Mouse (Mus musculus) hindbrain, embryonic 14.5 days (tissue): ENCODE results near the gene Gjd3. TPM values are rescaled to one million over a fixed set of nuclear protein-coding genes. Genes with fewer than 3 reads are reported as not detected.
A peak's percentile ranks its signal among the peaks of the same experiment; 100 is the strongest.

Source experiments
- ATAC-seq: fragments of 200-750 bp; cut with Nextera tagmentation; 2 replicates; pipeline ENCODE4 v1.8.0; 2017; ENCODE audit warnings: moderate number of reproducible peaks, mild to moderate bottlenecking, moderate TSS enrichment, moderate library complexity; ENCODE audit not compliant: low FRiP score
- DNase-seq: peaks from one replicate; pipeline ENCODE4 v3.0.0-alpha.2; 2015; ENCODE audit warnings: low spot score
- H3K27ac ChIP-seq: fragments of 300-500 bp; sonication (generic); 2 replicates; pipeline ENCODE4 v1.5.1; 2014; ENCODE audit warnings: mild to moderate bottlenecking, moderate library complexity
- H3K27me3 ChIP-seq: fragments of 300-500 bp; sonication (generic); 2 replicates; pipeline ENCODE4 v1.6.1; 2014; ENCODE audit warnings: mild to moderate bottlenecking, low read length, mixed read lengths; ENCODE audit not compliant: control insufficient read depth, insufficient read depth
- H3K36me3 ChIP-seq: fragments of 300-500 bp; sonication (generic); replicated peaks from 2 replicates; pipeline ENCODE4 v1.6.1; 2014; ENCODE audit not compliant: control insufficient read depth, insufficient read depth
- H3K4me1 ChIP-seq: fragments of 300-500 bp; sonication (generic); replicated peaks from 2 replicates; pipeline ENCODE4 v1.6.1; 2014; ENCODE audit warnings: antibody characterized with exemption, low read length, mixed read lengths; ENCODE audit not compliant: control insufficient read depth, insufficient read depth
- H3K4me2 ChIP-seq: fragments of 300-500 bp; sonication (generic); replicated peaks from 2 replicates; pipeline ENCODE4 v1.6.1; 2014; ENCODE audit warnings: mild to moderate bottlenecking, moderate library complexity
- H3K4me3 ChIP-seq: fragments of 300-500 bp; sonication (generic); replicated peaks from 2 replicates; pipeline ENCODE4 v1.5.1; 2014; ENCODE audit warnings: mild to moderate bottlenecking, low read length
- H3K9ac ChIP-seq: fragments of 300-500 bp; sonication (generic); 2 replicates; pipeline ENCODE4 v1.6.1; 2014
- H3K9me3 ChIP-seq: fragments of 300-500 bp; sonication (generic); 2 replicates; pipeline ENCODE4 v1.6.1; 2016; ENCODE audit warnings: low read length; ENCODE audit not compliant: control insufficient read depth
- WGBS: fragments of 180-500 bp; shearing (Covaris S2); extraction: QIAGEN DNeasy Blood & Tissue Kit; methylation state at CpG from one replicate; pipeline ENCODE4 v1.1.7; 2014; 5-methylcytosine and 5-hydroxymethylcytosine counted together
- polyA plus RNA-seq: library from polyadenylated mRNA; unstranded; fragments of >200 nt; fragmentation: Nextera tagmentation; extraction: Ambion mirVana; gene quantifications from 2 replicates; pipeline ENCODE4 v1.2.1, GENCODE M21; 2014

The Gjd3 gene
- polyA plus RNA-seq, 1 experiment from 2014 or later = 1.4 TPM

GRCm38 (mm10) chr11:98966499-98967141, 16.2 kb downstream of the Gjd3 start:
- H3K27ac ChIP-seq = peak overlapping the region; percentile 90
- H3K9ac ChIP-seq = peak overlapping the region; percentile 69
- 14% methylated on average over 9 of the region's 9 CpGs for WGBS
- ATAC-seq = peak; percentile 15; the same call in 1 of the 2 replicates
- peaks cover 14% of the 10 kb centered on the region for H3K36me3 ChIP-seq
- no peak overlapping the region for H3K4me3 ChIP-seq
- peak overlapping the region; percentile 98 for H3K4me2 ChIP-seq
- H3K9me3 ChIP-seq = no peaks in the 10 kb centered on the region
- no peaks in the 10 kb centered on the region for H3K27me3 ChIP-seq
- peak; percentile 70 for DNase-seq
- H3K4me1 ChIP-seq = peaks cover 99% of the 10 kb centered on the region

- Histone ChIP-seq H3K4me2 (peak overlapping the region; percentile 98), H3K9me3 (no peaks in the 10 kb centered on the region), H3K9ac (peak overlapping the region; percentile 69), H3K36me3 (peaks cover 5% of the 10 kb centered on the region; the same call in 1 of the 2 replicates), H3K27ac (peak overlapping the region; percentile 90), H3K4me1 (peaks cover 96% of the 10 kb centered on the region), H3K27me3 (no peaks in the 10 kb centered on the region), H3K4me3 (0 out of 2 replicates have a peak overlapping the region, but pooled peaks have one; percentile 3)
- DNase-seq (no peak), ATAC-seq (no peak)
- 4% methylated on average over 11 of the region's 11 CpGs for WGBS
These were observed 17.3 kb downstream of the Gjd3 start for GRCm38 (mm10) chr11:98965416-98966077.

- no peaks in the 10 kb centered on the region for H3K27me3 ChIP-seq
- peak overlapping the region; percentile 59 for H3K4me3 ChIP-seq
- WGBS = 11% methylated on average over 15 of the region's 15 CpGs
- peak overlapping the region; percentile 98 for H3K4me2 ChIP-seq
- H3K27ac ChIP-seq = peak overlapping the region; percentile 90
- H3K4me1 ChIP-seq = peaks cover 95% of the 10 kb centered on the region
- DNase-seq (no peak), ATAC-seq (no peak)
- H3K9ac ChIP-seq = peak overlapping the region; percentile 69
- H3K36me3 ChIP-seq = no peaks in the 10 kb centered on the region
- H3K9me3 ChIP-seq = no peaks in the 10 kb centered on the region
These were observed 18.0 kb downstream of the Gjd3 start for GRCm38 (mm10) chr11:98964616-98965415.

DNA sequence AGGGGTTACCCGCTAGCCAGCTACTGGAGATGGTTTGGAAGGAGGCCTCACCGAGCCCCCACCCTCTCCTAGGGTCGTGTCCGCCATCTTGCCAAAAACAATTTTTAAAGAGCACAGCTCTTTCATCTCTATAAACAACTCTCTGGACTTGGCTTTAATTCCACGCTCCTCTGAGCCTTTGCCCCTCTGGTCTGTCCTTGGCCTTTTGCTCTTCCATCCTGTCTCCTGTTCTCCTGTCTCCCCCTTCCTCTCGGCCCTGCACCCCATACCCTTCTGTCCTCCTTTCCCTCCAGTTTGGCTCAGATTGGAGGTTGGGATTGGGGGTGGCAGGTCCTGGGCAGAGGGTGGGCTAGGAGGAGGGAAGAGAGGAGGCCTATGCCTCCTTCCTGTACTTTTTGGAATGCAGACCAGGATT, 18.6 kb downstream of the Gjd3 start:
- H3K27ac ChIP-seq = peak overlapping the region; percentile 90
- H3K4me2 ChIP-seq = peak overlapping the region; percentile 98
- no peaks in the 10 kb centered on the region for H3K36me3 ChIP-seq
- H3K4me1 ChIP-seq = peaks cover 94% of the 10 kb centered on the region
- no peaks in the 10 kb centered on the region for H3K9me3 ChIP-seq
- no peaks in the 10 kb centered on the region for H3K27me3 ChIP-seq
- H3K9ac ChIP-seq = peak overlapping the region; percentile 69; the same call in 1 of the 2 replicates
- 14% methylated on average over 6 of the region's 6 CpGs for WGBS
- DNase-seq = no peak
- no peak for ATAC-seq
- H3K4me3 ChIP-seq = peak overlapping the region; percentile 59

DNA sequence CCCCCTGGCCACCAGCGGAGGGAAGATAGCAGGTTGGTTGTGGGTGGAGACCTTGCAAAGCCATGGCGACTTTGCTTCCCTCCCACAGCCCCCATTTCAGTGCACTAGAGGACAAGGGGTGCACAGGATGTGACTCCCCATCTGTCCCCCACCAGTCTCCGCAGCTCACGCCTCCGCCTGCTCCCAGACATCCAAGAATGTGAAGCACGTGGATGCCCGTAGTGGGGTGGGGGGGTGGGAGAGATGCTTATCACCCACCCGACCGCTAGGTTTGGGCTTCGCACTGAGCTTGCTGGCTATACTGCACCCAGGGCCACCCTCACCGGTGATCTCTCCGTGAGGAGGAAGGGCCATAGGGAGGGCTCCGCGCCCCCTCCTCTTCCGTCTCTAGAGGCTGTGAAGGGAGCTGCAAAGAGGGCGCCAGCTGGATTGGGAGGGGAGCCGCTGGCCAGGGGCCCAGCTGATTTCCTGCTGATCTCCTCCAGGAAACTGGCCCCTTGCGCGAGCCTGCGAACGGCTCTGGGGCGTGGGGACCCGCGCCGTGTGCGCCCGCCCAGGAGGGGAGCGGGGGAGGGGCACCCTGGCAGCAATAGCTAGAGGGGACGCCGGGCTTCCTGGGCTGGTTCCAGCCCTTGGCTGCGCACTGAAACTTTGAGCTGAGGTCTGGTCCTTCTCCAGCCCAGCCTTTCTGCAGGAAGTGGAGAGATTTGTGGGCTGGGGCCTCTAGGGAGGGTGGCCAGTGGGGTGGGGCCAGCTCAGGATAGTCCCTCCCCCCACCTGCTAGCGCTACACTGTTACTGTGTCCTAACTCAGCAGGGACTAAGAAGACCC, 19.4 kb downstream of the Gjd3 start:
- H3K27ac ChIP-seq = peak overlapping the region; percentile 90
- peak overlapping the region; percentile 98 for H3K4me2 ChIP-seq
- ATAC-seq = peak; percentile 49; the same call in 1 of the 2 replicates
- H3K9me3 ChIP-seq = no peaks in the 10 kb centered on the region
- no peaks in the 10 kb centered on the region for H3K36me3 ChIP-seq
- WGBS = 1% methylated on average over 32 of the region's 32 CpGs
- H3K9ac ChIP-seq = peak overlapping the region; percentile 69
- peak; percentile 72 for DNase-seq
- peaks cover 89% of the 10 kb centered on the region for H3K4me1 ChIP-seq
- no peaks in the 10 kb centered on the region for H3K27me3 ChIP-seq
- H3K4me3 ChIP-seq = peak overlapping the region; percentile 59

GRCm38 (mm10) chr11:98962421-98963095, 20.3 kb downstream of the Gjd3 start:
- peak overlapping the region; percentile 59 for H3K4me3 ChIP-seq
- peak overlapping the region; percentile 90 for H3K27ac ChIP-seq

GRCm38 (mm10) chr11:98961766-98962165, 21.1 kb downstream of the Gjd3 start:
- Histone ChIP-seq H3K9ac (peak overlapping the region; percentile 69), H3K27ac (peak overlapping the region; percentile 90), H3K9me3 (no peaks in the 10 kb centered on the region), H3K36me3 (no peaks in the 10 kb centered on the region), H3K4me2 (peak overlapping the region; percentile 98), H3K4me1 (peaks cover 73% of the 10 kb centered on the region), H3K27me3 (no peaks in the 10 kb centered on the region), H3K4me3 (peak overlapping the region; percentile 59)
- DNase-seq = no peak
- WGBS = 6% methylated on average over 8 of the region's 8 CpGs
- ATAC-seq = no peak

More at GRCm38 (mm10) chr11:98962421-98963095, 20.3 kb downstream of the Gjd3 start:
- Histone ChIP-seq H3K9me3 (no peaks in the 10 kb centered on the region), H3K9ac (peak overlapping the region; percentile 69), H3K4me2 (peak overlapping the region; percentile 98), H3K4me1 (peaks cover 81% of the 10 kb centered on the region), H3K36me3 (no peaks in the 10 kb centered on the region), H3K27me3 (no peaks in the 10 kb centered on the region)
- DNase-seq (no peak), ATAC-seq (no peak)
- 5% methylated on average over 12 of the region's 12 CpGs for WGBS

DNA sequence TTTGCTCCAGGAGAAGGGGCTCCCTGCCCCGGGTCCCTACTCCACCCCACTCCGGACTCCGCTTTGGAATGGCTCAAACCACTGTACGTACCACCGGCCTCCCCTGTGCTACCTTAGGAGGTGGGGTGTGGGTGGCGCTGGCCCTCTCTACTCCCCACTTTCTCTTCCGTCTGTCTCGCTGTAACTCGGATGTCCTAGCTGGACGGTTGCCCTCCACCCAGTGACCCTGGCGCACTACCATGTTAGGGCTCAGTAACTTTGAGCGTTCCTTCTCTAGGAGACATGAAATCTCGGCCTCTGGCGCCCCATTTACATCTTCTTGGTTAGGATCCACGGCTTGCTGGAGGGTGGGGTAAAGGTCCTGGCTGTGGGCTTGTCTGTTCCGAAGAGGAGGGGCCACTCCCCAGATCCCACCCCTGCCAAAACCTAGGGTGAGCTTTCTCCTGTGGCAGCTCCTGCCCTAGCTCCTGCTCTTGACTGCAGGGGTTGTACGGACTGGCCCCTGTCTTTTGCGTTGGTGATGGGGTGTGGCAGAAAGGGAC, 21.7 kb downstream of the Gjd3 start:
- ATAC-seq = no peak
- Histone ChIP-seq H3K9me3 (no peaks in the 10 kb centered on the region), H3K4me1 (peaks cover 66% of the 10 kb centered on the region), H3K9ac (peak overlapping the region; percentile 69), H3K36me3 (no peaks in the 10 kb centered on the region), H3K4me2 (peak overlapping the region; percentile 98), H3K27me3 (no peaks in the 10 kb centered on the region), H3K4me3 (peak overlapping the region; percentile 59), H3K27ac (peak overlapping the region; percentile 90)
- DNase-seq = no peak
- 3% methylated on average over 18 of the region's 18 CpGs for WGBS
